Comparison of ENCODE assay signal across 8 mouse cellular contexts in the genomic region with DNA sequence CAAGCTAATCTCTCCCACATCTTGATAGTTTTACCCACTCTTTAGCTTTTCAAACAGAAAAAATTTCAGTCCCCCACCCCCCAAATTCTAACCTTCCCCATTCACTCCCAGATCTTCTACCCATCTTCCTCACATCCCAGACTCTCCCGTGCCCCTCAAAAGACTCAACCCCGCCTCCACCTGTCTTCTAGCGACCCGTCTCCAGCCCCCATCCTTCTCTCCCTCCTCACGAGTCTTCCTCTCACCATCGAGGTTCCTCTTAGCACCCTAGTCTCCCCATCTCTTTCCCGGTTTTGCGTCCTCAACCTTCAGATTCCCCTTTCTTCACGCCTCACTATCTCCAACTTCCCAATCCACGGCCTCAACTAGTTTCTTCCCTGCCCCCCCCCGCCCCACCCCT. TPM values are rescaled to one million over a fixed set of nuclear protein-coding genes. Genes with fewer than 3 reads are reported as not detected.
DNase-seq lines count a peak whose midpoint lies in the region; ATAC-seq lines count a peak whose summit lies in the region.

No protein-coding gene starts in this region.

- peak overlapping the region; percentile 67 for H3K4me2 ChIP-seq in intestine, embryonic 16.5 days (ENCODE audit: low read depth, low read length)
- peak overlapping the region; percentile 54 for H3K4me2 ChIP-seq in neural tube, embryonic 14.5 days (ENCODE audit: low read depth, low read length)

- DNase-seq in heart, adult 11 months = peak; percentile 91
- no peak for DNase-seq in heart, postnatal 36 days
- DNase-seq in 3T3-L1 (ENCODE audit: low read depth, low spot score) = peak; percentile 19
- peak; percentile 16 for DNase-seq in embryo, embryonic 11 days
- no peak for DNase-seq in layer of hippocampus, adult 8-10 months (ENCODE audit: low spot score in 2 of 2)

- intact Hi-C loops in heart, postnatal 36 days (cut with DNase I) = loop anchor here (2.0 to 5.0 kb wide), 3 partner anchors 60 to 115 kb away; a partner anchor contains a TSS

- H3K27ac ChIP-seq in intestine, embryonic 16.5 days (ENCODE audit: low read length) = no peak overlapping the region
- peak overlapping the region; percentile 77; the same call in 1 of the 2 replicates for H3K27ac ChIP-seq in neural tube, embryonic 14.5 days (ENCODE audit: low read depth, low read length)

- ATAC-seq in intestine, embryonic 16.5 days = no peak
- ATAC-seq in neural tube, embryonic 14.5 days (ENCODE audit: low read depth) = no peak
- ATAC-seq in activated CD4-positive, CD25-positive, alpha-beta regulatory T cell, adult 4 months = no peak

- H3K36me3 ChIP-seq in intestine, embryonic 16.5 days (ENCODE audit: control insufficient read depth, insufficient read depth, low read length) = no peaks in the 10 kb centered on the region
- no peaks in the 10 kb centered on the region for H3K36me3 ChIP-seq in neural tube, embryonic 14.5 days (ENCODE audit: control insufficient read depth, insufficient read depth, low read length)

- H3K4me1 ChIP-seq in intestine, embryonic 16.5 days (ENCODE audit: control insufficient read depth, insufficient read depth, low read length) = peaks cover 27% of the 10 kb centered on the region
- H3K4me1 ChIP-seq in neural tube, embryonic 14.5 days (ENCODE audit: control insufficient read depth, insufficient read depth, low read length) = peaks cover 22% of the 10 kb centered on the region; the same call in 1 of the 2 replicates

- H3K4me3 ChIP-seq in intestine, embryonic 16.5 days (ENCODE audit: low read length) = peak overlapping the region; percentile 79
- H3K4me3 ChIP-seq in neural tube, embryonic 14.5 days (ENCODE audit: low read depth, low read length) = peak overlapping the region; percentile 80

- H3K27me3 ChIP-seq in intestine, embryonic 16.5 days (replicated peaks; ENCODE audit: control insufficient read depth, insufficient read depth, low read length) = no peaks in the 10 kb centered on the region
- no peaks in the 10 kb centered on the region for H3K27me3 ChIP-seq in neural tube, embryonic 14.5 days (ENCODE audit: control insufficient read depth, insufficient read depth, low read length)

- no peaks in the 10 kb centered on the region for H3K9me3 ChIP-seq in intestine, embryonic 16.5 days (ENCODE audit: control insufficient read depth, low read length)
- H3K9me3 ChIP-seq in neural tube, embryonic 14.5 days (ENCODE audit: control insufficient read depth, low read length) = no peaks in the 10 kb centered on the region

- WGBS in intestine, embryonic 16.5 days = 1% methylated on average over 11 of the region's 11 CpGs
- 0% methylated on average over 10 of the region's 11 CpGs for WGBS in neural tube, embryonic 14.5 days

- peak overlapping the region; percentile 90 for H3K9ac ChIP-seq in intestine, embryonic 16.5 days (ENCODE audit: low read depth, low read length)
- peak overlapping the region; percentile 83 for H3K9ac ChIP-seq in neural tube, embryonic 14.5 days (replicated peaks; ENCODE audit: low read depth, low read length)

RNA-seq across cellular contexts. Expression of a gene that starts 0.8 kb away (rescaled TPM):
- total RNA-seq in heart, postnatal 36 days (2021) = 10 to 100 TPM; 12.5 to 13.5 TPM
- 48.3 and 49.6 TPM in 2 replicates for polyA plus RNA-seq in intestine, embryonic 16.5 days (2015; fragmentation: Nextera tagmentation; extraction: Ambion mirVana)
- polyA plus RNA-seq in neural tube, embryonic 14.5 days (2014; fragmentation: Nextera tagmentation; extraction: Ambion mirVana) = 56.0 and 57.7 TPM in 2 replicates
- 10 to 100 TPM; 22.5 to 24.6 TPM for polyA plus RNA-seq in activated CD4-positive, CD25-positive, alpha-beta regulatory T cell, adult 4 months (2017; shearing (Covaris generic))
- total RNA-seq in layer of hippocampus, adult 8-10 months (2022) = 10 to 100 TPM; 30.5 to 38.5 (median 34.3) TPM

RNA-seq across cellular contexts. Expression of a gene that starts 0.9 kb away (rescaled TPM):
- total RNA-seq in heart, postnatal 36 days (2021) = 10 to 100 TPM; 13.3 to 13.8 TPM
- 22.6 and 26.7 TPM in 2 replicates for polyA plus RNA-seq in intestine, embryonic 16.5 days (2015; fragmentation: Nextera tagmentation; extraction: Ambion mirVana)
- 45.2 and 45.3 TPM in 2 replicates for polyA plus RNA-seq in neural tube, embryonic 14.5 days (2014; fragmentation: Nextera tagmentation; extraction: Ambion mirVana)
- polyA plus RNA-seq in activated CD4-positive, CD25-positive, alpha-beta regulatory T cell, adult 4 months (2017; shearing (Covaris generic)) = 10 to 100 TPM; 27.9 to 34.0 TPM
- 10 to 100 TPM; 18.9 to 24.1 (median 21.0) TPM for total RNA-seq in layer of hippocampus, adult 8-10 months (2022)

RNA-seq across cellular contexts. Expression of a gene that starts 43.5 kb away (rescaled TPM):
- not detected for total RNA-seq in heart, postnatal 36 days (2021)
- not detected in 2 replicates for polyA plus RNA-seq in intestine, embryonic 16.5 days (2015; fragmentation: Nextera tagmentation; extraction: Ambion mirVana)
- polyA plus RNA-seq in neural tube, embryonic 14.5 days (2014; fragmentation: Nextera tagmentation; extraction: Ambion mirVana) = not detected in 2 replicates
- under 1 TPM; 0.30 to 0.47 TPM for polyA plus RNA-seq in activated CD4-positive, CD25-positive, alpha-beta regulatory T cell, adult 4 months (2017; shearing (Covaris generic))
- total RNA-seq in layer of hippocampus, adult 8-10 months (2022) = under 1 TPM in 1 of 4 experiments, not detected in 3; 0.29 TPM

RNA-seq across cellular contexts. Expression of a gene that starts 54.4 kb away (rescaled TPM):
- total RNA-seq in heart, postnatal 36 days (2021) = not detected
- 3.3 and 5.2 TPM in 2 replicates for polyA plus RNA-seq in intestine, embryonic 16.5 days (2015; fragmentation: Nextera tagmentation; extraction: Ambion mirVana)
- polyA plus RNA-seq in neural tube, embryonic 14.5 days (2014; fragmentation: Nextera tagmentation; extraction: Ambion mirVana) = not detected in 2 replicates
- not detected for polyA plus RNA-seq in activated CD4-positive, CD25-positive, alpha-beta regulatory T cell, adult 4 months (2017; shearing (Covaris generic))
- total RNA-seq in layer of hippocampus, adult 8-10 months (2022) = not detected

Comparison
In these comparisons a context has a peak if more than half of its experiments do, and no peak if none do; other contexts are left out.
1. DNase-seq: peak in heart, adult 11 months (single experiment), 3T3-L1 (single experiment) and embryo, embryonic 11 days (single experiment); none in heart, postnatal 36 days (0 of 2) and layer of hippocampus, adult 8-10 months (0 of 2).